Mouse (Mus musculus) mesoderm, embryonic 11.5 days (tissue): ENCODE measurements around the gene Ak4.
"Not testable (repeated sequence)": the region's sequence is repeated elsewhere in the genome, so short reads cannot be mapped to it uniquely, and the experiment has no call there.

Experiments used
- DNase-seq: peaks from one replicate; pipeline ENCODE4 v3.0.0-alpha.2; 2012; ENCODE audit warnings: low read depth, low spot score

The Ak4 gene

DNA sequence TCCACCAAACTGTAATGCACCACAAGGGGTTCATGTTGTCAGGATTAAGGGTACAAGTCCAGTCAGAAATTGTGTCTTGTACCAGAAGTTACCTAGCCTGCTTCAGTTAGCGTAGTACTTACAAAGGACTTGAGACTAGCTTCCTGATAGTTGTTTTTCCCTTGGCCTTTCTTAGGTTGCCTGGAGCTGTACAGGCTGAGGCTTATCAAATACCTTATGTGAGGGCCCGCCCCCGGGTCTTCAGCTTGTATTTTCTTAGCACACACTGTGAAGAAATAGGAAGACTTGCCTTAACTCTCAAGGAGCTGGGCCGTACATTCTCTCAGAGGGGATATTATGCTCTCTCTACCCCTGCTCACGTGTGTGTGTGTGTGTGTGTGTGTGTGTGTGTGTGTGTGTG is 4.5 kb downstream of the Ak4 start:
- no peak for DNase-seq

DNA sequence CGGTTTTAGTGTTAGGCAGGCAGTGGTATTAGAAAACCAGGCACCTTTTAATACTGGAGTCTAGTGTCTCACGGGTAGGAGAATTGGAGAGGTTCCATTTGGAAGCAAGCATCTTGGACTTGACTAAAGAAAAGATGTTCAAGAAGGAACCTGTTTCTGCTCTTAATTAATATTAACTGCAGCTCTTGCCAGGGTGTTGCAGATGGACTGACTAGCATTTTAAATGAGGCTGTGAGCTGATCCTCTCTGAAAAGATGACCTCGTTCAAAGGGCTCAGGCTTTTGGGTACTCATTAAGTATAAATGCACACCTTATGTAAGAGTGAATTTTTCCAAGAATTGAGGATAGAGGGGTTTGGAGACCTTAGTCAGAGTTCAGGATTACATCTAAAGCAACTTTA is 5.4 kb downstream of the Ak4 start:
- DNase-seq, result no peak

DNA sequence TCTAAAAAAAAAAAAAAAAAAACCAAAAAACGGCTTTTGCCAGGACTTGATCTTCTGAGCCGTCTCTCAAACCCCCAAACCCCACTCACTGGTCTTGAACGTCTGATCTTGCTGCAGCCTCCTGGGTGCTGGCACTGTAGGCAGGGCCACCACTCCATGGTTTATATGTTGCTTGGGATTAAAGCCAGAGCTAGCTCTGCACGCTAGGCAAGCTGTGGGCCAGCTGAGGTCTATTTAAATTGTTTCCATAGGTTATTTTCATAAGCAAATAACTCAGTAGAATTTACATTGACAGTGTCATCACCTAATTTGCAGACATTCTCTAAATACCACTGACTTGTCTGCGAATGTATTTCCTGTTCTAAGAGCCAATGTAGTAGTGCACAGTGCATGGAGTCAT is 6.0 kb downstream of the Ak4 start:
- no peak for DNase-seq

DNA sequence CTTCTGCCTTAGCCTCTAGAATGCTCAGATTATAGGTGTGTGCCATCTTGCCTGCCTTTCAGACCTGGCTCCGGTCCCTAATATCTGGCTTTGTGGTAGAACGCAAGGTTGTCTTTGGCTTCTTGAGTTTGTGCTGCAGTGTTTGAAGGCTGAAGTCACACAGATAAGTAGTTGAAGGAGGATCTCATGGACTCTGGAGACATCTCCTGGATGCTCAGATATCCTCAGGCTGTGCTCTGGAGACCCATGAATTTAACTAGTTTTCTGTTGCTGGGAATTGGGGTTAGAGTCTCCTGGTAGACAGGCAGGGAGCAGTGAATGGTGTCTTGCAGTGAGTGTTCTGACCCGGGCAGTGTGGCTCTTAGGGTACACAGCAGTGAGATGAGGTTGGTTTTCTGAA is 6.6 kb downstream of the Ak4 start:
- DNase-seq, result no peak

DNA sequence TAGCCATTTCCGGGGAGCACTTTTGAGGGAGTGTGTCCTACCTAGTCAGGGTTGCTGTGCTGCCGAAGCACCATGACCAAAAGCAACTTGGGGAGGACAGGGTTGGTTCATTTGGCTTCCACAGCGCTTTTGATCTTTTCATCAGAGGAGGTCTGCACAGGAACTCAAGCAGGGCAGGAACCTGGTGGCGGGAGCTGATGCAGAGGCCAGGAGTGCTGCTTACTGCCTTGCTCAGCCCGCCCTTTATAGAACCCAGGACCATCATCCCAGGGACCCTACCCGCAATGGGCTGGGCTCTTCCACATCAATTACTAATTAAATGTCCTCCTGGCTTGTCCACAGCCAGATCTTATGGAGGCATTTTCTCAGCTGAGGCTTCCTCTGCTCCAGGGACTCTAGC is 7.5 kb downstream of the Ak4 start:
- no peak for DNase-seq

DNA sequence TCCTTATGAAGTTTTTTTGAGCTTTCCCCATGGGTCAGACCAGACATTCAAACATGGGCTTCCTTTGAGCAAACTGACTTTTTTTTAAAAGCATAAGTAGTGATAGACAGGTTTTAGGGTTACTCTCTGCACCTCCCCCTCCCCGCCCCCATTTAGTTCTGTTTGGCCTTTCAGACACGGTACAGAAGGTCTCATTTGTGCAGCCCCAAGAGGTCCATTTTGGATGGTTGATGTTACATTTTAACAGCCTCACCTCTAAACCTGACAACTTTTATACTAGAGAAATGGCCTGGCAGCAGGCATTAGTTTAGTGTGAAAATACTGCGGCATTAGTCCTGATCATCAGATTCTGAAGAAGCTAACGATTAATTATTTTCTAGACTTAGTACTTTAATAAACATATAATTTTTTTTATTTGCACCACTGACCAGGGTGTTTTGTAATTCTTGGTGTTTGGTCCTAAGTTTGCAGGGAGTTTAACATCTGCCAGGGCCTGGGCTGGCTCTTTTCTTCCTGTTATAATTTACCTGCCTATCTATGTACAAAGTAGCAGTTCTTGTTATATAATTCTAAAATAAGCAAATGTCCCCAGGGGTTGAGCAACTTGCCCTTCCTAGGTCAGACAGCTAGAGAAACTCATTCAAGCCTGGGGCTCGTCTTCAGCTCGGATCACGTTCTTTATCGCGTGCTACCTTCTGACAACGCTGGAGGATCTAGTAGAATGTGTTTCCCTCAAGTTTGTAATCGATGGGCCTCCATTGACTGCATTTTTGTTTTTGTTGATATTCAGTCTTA is 9.0 kb downstream of the Ak4 start:
- DNase-seq, result no peak

DNA sequence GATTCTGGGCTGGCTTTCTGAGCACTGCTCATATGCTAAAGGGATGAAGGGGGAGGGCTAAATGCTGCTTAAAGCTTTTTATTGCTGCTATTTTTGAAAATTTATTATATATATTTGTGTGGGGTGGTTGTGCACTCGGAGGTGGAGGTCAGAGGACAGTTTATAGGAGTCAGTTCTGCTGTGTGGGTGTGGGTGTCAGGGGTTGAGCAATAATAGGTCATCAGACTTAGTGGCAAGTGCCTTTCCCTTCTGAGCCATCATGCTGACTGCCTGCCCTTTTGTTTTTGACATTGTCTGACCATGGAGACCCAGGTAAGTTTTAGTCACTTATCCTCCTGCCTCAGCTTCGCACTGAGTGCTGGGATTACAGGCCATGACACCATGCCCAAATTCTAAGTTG is 10.0 kb downstream of the Ak4 start:
- DNase-seq, result no peak

DNA sequence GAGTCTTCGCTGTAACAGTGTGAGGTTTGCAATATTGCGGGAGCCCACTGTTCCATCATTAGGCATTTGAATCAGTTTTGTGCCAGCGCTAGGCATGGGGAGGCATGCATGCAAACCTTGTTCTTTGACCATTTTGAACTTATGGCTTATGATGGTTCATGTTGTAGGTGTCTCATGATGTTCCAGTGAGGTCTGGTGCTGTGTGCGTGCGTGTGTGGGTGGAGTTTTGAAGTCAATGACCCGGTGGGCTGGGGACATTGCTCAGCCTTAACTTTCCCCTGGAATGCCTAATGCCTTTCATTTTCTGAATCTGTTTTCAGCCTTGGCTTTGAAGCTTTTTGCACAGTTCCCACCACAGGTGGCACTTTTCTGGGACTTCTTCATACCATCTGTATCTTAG is 10.9 kb downstream of the Ak4 start:
- DNase-seq, result no peak

DNA sequence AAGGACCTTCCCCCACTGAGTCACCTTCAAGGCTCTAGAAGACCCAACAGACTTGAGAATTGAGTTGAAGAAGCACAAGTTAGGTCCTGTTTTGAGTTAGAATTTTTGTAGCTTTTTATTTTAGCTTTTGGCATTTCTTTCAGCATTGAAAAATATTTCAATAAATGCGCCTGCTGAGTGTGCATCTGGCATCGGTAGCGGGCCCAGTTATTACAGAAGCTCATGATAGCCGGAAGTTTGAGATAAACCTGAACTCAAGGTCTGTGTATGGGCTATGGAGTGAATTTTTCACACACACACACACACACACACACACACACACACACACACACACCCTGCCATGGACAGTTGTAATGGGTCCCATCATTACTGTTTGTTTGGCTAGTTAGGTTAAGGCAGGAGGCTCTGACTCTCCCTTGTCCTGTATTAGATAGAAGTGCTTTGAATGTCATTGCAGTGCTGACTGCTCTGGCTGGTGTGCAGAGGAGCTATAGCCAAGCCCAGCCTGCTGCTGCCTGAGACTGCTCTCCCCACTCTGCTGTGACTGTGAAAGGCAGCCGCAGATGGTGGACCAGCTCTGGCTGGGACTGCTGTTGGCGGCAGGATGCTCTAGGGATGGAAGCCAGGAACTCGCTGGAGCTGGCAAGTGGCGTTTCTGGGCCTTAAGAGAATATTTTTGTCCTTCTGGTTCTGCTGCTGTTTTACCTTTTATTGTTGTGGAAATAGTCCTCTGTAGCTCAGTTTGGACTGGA is 17.9 kb downstream of the Ak4 start:
- DNase-seq, result no peak

DNA sequence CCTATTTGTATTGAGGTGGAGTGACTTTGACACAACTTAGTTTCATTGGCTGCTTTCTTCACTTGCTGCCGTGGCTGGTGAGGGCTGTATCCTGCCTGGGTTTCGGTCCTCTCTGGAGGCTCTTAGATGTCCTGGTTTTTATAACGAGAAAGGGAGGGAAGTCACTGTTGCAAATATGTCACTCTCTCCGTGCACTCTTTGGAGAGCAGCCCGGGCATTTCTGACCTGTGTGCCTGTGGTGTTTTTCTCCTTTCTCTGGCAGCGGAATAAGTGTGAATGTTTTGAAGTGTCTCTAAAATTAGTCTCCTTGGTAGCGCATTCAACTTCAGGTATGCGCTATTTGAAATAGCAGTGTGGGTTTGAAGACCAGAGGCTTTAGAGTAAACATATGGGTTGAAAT is 19.2 kb downstream of the Ak4 start:
- no peak for DNase-seq

DNA sequence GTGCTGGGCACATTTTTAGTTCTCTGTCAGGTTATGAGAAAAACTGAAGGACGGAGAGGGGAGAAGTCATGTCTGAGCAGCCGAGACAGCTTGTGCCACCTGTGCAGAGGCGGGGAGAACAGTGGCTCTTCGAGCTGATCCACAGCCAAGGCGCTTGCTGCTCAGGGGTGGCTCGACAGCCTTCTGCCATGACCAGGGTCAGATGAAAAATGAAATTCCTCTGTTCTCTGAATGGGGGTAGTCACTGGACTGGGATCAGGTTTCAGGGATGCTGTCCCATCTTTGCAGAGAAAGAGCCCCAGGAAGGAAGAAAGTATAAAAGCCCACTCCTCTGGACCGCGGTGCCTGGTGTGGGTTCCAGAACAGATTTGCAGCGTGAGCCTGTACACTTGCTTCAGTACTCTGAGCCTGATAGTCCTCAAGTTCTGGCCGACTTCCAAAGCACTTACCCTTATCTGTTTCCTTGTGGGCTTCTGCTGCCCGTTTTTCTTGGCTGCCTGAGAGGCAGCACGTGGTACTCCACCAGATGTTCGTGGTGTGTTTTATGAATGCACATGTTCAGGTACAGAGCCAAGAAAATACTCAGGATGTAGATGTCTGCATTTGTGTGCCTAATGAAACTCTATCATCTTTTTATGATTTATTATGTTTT is 20.8 kb downstream of the Ak4 start:
- DNase-seq, result peak; percentile 52

DNA sequence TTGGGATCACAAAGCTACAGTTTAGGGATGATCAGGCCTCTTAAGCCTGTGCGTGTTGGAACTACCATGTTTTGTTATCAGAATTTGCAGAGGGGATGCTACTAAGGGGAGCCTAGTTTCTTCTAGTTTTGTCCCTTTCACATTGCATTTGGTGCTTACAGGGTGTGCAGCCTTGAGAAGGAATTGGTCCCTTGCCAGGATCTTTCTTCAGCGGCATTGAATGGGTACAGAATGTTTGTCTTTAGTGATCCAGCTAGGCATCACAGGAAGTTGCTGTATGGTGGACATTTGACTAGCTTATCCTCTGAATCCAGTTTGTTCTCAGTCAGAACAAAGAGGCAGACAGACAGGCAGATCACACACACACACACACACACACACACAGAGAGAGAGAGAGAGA is 23.7 kb downstream of the Ak4 start:
- no peak for DNase-seq

DNA sequence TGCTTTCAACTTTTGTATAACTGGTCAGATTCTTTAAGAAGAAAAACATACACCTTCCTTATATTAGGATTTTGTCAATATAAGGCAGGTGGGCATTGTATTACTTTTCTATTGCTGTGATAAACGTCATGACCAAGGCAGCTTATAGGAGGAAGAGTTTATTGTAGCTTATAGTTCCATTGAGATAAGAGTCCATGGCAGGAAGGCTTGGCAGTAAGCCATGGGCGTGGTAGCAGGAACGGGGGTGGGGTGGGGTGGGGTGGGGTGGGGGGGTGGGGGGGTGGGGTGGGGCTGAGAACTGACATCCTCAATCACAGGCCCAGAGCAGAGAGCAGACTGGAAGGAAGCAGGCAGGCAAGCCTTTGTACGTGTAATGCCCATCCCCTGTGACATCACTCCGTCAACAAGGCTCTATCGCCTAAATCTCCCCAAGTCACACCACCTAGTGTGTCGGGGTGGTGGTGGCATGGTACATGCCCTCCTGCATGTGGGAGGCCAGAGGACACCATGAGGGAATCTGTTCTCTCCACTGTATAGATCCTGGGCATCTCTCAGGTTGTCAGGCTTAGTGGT is 24.4 kb downstream of the Ak4 start:
- DNase-seq, result no peak

DNA sequence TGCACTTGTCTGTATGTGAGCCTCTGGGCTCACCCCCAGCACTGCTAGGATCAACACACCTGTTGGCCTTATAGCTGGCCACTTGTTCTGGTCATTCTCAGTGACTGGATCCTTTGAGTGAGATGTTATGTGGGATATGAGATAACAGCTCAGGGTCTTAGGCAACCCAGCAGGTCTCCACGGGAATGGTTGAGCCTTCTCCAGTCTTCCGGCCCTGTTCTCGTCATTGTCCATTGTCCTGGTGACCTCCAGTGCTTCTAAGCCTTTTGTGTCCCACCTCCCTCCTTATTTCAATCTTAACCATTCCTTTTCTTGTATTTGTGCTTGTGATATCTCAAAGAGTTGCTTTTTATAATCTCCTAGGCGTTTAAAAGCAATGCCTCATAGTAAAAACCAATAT is 26.6 kb downstream of the Ak4 start:
- DNase-seq, result no peak

DNA sequence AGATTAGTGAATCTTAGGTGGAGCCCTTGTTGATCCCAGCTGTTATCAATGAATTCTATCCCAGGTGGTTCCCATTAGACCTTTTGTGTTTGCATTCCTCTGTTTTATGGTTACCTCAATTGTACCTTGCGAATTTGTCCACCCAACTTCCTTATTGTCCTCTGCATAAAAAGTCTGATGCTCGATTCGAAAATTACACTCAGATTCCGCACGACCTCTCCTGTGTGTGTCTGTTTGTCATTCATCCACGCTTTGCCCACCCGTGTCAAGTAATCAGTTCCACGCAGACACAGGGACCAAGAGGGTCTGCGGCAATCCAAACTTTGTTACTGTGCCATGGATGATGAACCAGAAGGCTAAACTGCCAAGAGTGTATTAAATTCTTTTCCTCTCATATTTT is 27.5 kb downstream of the Ak4 start:
- DNase-seq, result not testable (repeated sequence)

DNA sequence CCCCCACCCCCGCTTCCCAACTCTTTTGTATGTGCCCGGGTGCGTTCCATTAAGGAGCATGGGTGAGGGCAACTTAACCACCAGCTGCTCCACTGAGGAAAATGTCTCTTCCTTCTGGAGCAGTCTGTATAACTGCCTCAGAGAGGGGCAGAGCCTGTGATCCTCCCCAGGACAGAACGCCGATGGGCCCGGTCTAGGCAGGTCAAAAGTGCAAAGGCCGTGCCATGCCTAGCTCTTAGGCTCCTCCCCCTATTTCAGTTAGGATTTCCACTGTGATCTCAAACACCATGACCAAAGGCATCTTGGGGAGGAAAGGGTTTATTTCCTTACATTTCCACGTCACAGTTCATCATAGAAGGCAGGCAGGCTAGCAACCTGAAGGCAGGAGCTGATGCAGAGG is 29.6 kb downstream of the Ak4 start:
- no peak for DNase-seq

DNA sequence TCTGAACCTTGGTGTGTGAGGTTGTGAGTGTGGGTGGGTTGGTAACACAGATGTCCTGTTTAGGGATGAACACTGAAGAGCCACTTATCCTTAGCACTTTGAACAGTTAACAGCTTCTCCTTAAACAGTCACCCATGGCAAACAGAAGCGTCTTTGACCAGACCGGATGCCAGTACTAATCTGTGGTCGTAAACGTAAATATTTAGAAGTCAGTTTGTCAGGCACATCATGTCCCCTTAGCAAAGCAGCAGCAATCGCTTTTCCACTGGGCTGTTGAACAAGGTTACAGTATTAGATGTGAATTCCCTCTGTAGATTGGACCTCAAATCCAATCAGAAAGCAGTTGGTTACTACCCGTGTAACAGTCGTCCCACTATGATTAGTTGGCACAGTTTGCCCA is 30.3 kb downstream of the Ak4 start:
- DNase-seq, result no peak

DNA sequence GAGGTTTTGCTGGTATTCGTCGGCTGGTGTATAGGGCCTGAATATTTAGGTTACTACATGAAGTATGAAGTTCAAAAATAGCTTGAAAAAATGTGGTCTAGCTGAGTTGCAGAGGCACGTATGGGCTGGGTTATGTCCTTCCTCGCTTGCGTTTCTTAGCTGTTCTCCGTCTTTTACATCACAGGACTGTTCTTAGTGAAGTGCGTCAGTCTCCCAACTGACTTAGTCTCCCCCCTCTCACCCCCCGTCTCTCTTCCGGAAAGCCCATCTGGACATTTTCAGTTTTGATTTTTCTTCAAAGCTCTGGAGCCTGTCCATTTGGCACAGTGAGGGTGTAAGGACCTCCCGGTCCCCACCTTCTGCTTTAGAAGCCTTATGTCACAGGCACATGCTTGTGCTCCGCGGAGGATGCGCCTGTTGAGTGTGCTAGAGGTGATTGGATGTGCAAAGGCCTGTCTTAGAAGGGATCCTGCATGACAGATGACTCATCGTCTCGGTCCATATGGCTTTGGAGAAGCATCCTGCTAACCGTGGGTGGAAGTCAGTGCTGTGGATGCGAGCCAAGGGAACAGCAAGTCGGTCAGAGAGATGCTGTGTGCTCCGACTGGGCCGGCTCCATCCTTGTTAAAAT is 31.2 kb downstream of the Ak4 start:
- no peak for DNase-seq

DNA sequence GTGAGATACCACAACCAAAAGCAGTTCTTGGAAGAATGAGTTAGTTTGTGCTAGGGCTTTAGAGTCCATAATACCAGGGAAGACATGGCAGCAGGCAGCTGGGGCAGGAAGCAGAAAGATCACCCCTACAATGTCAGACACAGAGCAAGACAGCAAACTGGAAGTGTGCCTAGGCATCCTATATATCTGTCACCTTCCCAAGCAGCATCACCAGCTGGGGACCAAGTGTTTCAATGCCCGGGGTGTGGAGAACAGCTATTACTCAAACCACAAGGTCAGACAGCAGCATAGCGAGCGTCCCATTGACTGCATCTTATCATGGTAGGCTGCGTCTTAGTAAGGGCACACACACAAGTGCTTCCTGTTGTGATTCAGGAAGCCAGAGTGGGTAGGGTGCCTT is 32.0 kb downstream of the Ak4 start:
- DNase-seq, result no peak

DNA sequence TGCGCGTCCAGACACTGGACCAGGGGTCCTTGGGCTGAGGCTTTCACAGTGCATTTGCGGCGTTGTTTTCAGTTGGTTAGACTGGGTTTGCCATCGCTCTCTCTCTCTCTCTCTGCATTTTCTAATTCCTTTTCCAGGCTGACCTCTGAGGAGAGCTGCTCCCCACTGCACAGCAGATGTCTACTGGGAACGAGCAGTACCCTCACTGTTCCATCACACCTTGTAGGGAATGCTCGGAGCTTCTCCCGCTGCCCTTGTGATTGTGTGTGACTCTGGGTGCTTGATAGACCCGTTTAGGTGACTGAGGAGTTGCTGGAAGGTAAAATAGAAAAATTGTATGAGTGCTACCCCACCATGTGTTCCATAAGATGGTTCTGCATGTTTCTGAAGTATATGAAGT is 33.8 kb downstream of the Ak4 start:
- no peak for DNase-seq

DNA sequence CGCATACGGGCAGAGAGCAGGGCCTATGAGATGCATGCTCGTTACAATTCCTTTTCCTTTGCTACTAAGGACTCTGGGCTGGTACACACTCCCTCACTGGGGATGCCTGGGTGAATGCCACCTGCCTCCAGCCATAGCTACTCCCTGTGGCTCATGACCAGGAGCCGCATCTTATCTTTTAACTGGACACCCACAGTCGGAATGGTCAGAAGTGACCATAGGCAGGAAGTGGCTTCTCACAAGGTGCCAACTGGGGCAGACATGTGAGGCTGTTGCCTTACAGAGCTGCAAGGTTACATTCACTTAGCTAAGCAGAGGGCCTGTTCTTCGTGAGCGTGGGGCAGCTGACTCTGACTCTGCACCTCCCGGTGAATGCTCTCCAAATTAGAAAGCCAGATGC is 38.1 kb downstream of the Ak4 start:
- no peak for DNase-seq

DNA sequence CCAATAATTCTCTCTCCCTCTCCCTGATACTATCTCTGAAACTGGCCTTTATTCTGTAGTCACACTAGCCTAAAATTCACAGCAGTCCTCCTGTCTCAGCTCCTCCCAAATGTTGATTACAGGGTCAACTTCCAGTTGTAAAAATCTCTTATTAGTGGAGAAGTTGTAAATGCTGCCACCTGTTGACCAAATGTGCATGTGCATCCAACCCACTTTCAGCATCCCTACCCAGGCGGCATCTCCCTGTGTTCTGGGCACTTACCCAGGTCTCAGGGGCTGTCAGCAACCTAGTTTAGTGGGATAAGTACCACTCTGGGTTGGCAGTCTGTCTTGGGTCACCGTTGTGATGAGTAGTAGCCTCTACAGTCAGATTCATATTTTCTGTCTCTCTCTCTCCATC is 39.3 kb downstream of the Ak4 start:
- peak; percentile 52 for DNase-seq
